Mouse (Mus musculus): ENCODE results near the gene Nelfcd.

Nelfcd gene

GRCm38 (mm10) chr2:174415731-174416310 lies at the start of gene Nelfcd:
Gene Nelfcd, plus strand, starts transcription at chr2:174415804.
- peak; percentile 92 to 96 for DNase-seq

GRCm38 (mm10) chr2:174366571-174366970 lies 49.0 kb upstream of the Nelfcd start:
- no peak for DNase-seq

GRCm38 (mm10) chr2:174381021-174381420 lies 34.6 kb upstream of the Nelfcd start:
- DNase-seq = no peak

GRCm38 (mm10) chr2:174391936-174392335 lies 23.7 kb upstream of the Nelfcd start:
- no peak for DNase-seq

GRCm38 (mm10) chr2:174392554-174392953 lies 23.1 kb upstream of the Nelfcd start:
- DNase-seq = no peak

GRCm38 (mm10) chr2:174393383-174393782 lies 22.2 kb upstream of the Nelfcd start:
- no peak for DNase-seq

GRCm38 (mm10) chr2:174396643-174397042 lies 19.0 kb upstream of the Nelfcd start:
- no peak for DNase-seq

- DNase-seq = no peak
Measured at GRCm38 (mm10) chr2:174397065-174397464, 18.5 kb upstream of the Nelfcd start.

GRCm38 (mm10) chr2:174397881-174398280 lies 17.7 kb upstream of the Nelfcd start:
- no peak for DNase-seq

- no peak for DNase-seq
Measured at GRCm38 (mm10) chr2:174400396-174400795, 15.2 kb upstream of the Nelfcd start.

- DNase-seq = no peak
Measured at GRCm38 (mm10) chr2:174410222-174410621, 5.4 kb upstream of the Nelfcd start.

GRCm38 (mm10) chr2:174413127-174413526 lies 2.5 kb upstream of the Nelfcd start:
- no peak for DNase-seq

- no peak for DNase-seq
Measured at GRCm38 (mm10) chr2:174415001-174415730, 438 bp upstream of the Nelfcd start.

- no peak for DNase-seq
Measured at GRCm38 (mm10) chr2:174421107-174421506, 5.5 kb downstream of the Nelfcd start.

- no peak for DNase-seq
Measured at GRCm38 (mm10) chr2:174424301-174425085, 8.9 kb downstream of the Nelfcd start.

- DNase-seq = no peak
Measured at GRCm38 (mm10) chr2:174426856-174427255, 11.3 kb downstream of the Nelfcd start.

- no peak for DNase-seq
Measured at GRCm38 (mm10) chr2:174428076-174428835, 12.7 kb downstream of the Nelfcd start.

- DNase-seq = no peak
Measured at GRCm38 (mm10) chr2:174428996-174429591, 13.5 kb downstream of the Nelfcd start.

GRCm38 (mm10) chr2:174434943-174435342 lies 19.3 kb downstream of the Nelfcd start:
- DNase-seq = no peak

GRCm38 (mm10) chr2:174436076-174436701 lies 20.6 kb downstream of the Nelfcd start:
- no peak for DNase-seq

- DNase-seq = no peak
Measured at GRCm38 (mm10) chr2:174436916-174437696, 21.5 kb downstream of the Nelfcd start.

All from cerebellum, postnatal 25 days (tissue).